Mouse (Mus musculus) olfactory bulb, adult 2 months (tissue): ENCODE results near the gene Plbd1.

ENCODE experiments used
- CTCF ChIP-seq: fragments of 200-500 bp; IDR thresholded peaks from 2 replicates; pipeline ENCODE4 v1.5.1; 2012; ENCODE audit warnings: low read depth, mild to moderate bottlenecking, low read length, moderate library complexity; ENCODE audit not compliant: insufficient read depth
- POLR2A ChIP-seq: fragments of 200-500 bp; IDR thresholded peaks from 2 replicates; pipeline ENCODE4 v1.6.1; 2012; ENCODE audit warnings: mild to moderate bottlenecking, low read depth, low read length, moderate library complexity; ENCODE audit not compliant: insufficient read depth

GRCm38 (mm10) chr6:136691314-136691713 lies 29.6 kb upstream of the Plbd1 start:
- TF ChIP-seq POLR2A (no peak), CTCF (no peak)
